Mouse (Mus musculus) heart, embryonic 14.5 days (tissue): ENCODE results near the gene Fam229b. TPM values are rescaled to one million over a fixed set of nuclear protein-coding genes. Genes with fewer than 3 reads are reported as not detected.

Source experiments
- ATAC-seq: fragments of 200-750 bp; cut with Nextera tagmentation; 2 replicates; pipeline ENCODE4 v1.8.0; 2017; ENCODE audit warnings: low read depth, moderate TSS enrichment; ENCODE audit not compliant: insufficient number of reproducible peaks, insufficient read depth, low FRiP score
- H3K27ac ChIP-seq, 2 experiments: fragments of 200-500 bp in 1 of 2; fragments of 300-500 bp in 1 of 2; sonication (generic) in 1 of 2; replicated peaks in 1 of 2; 2 replicates each; pipeline ENCODE4 v1.5.1; 2012 to 2014; ENCODE audit warnings: low read depth in 2 of 2, low read length in 2 of 2, control low read depth in 1 of 2, mild to moderate bottlenecking in 1 of 2, mixed read lengths in 1 of 2; ENCODE audit not compliant: control insufficient read depth in 1 of 2, insufficient read depth in 1 of 2
- H3K27me3 ChIP-seq: fragments of 300-500 bp; sonication (generic); 2 replicates; pipeline ENCODE4 v1.6.1; 2014; ENCODE audit warnings: mild to moderate bottlenecking, low read length, control low read depth; ENCODE audit not compliant: control insufficient read depth, insufficient read depth
- H3K36me3 ChIP-seq: fragments of 300-500 bp; sonication (generic); 2 replicates; pipeline ENCODE4 v1.6.1; 2014; ENCODE audit warnings: mild to moderate bottlenecking, control low read depth, low read length, mixed read lengths; ENCODE audit not compliant: control insufficient read depth, insufficient read depth
- H3K4me1 ChIP-seq, 2 experiments: fragments of 200-500 bp in 1 of 2; fragments of 300-500 bp in 1 of 2; sonication (generic) in 1 of 2; 2 replicates each; pipeline ENCODE4 v1.6.1; 2012 to 2014; ENCODE audit warnings: low read length in 2 of 2, control low read depth in 1 of 2, mixed read lengths in 1 of 2; ENCODE audit not compliant: control insufficient read depth in 2 of 2, insufficient read depth in 2 of 2
- H3K4me2 ChIP-seq: fragments of 300-500 bp; sonication (generic); 2 replicates; pipeline ENCODE4 v1.6.1; 2014; ENCODE audit warnings: mild to moderate bottlenecking, low read length
- H3K4me3 ChIP-seq, 2 experiments: fragments of 200-500 bp in 1 of 2; fragments of 300-500 bp in 1 of 2; sonication (generic) in 1 of 2; 2 replicates each; pipeline ENCODE4 v1.5.1; 2012 to 2014; ENCODE audit warnings: low read length in 2 of 2, mild to moderate bottlenecking in 2 of 2, control low read depth in 1 of 2, low read depth in 1 of 2, moderate library complexity in 1 of 2; ENCODE audit not compliant: control insufficient read depth in 1 of 2, insufficient read depth in 1 of 2
- H3K9ac ChIP-seq: fragments of 300-500 bp; sonication (generic); 2 replicates; pipeline ENCODE4 v1.6.1; 2014; ENCODE audit warnings: mild to moderate bottlenecking, low read length
- H3K9me3 ChIP-seq: fragments of 300-500 bp; sonication (generic); 2 replicates; pipeline ENCODE4 v1.6.1; 2016; ENCODE audit warnings: low read length, control low read depth; ENCODE audit not compliant: control insufficient read depth
- WGBS: fragments of 180-500 bp; shearing (Covaris S2); extraction: QIAGEN DNeasy Blood & Tissue Kit; methylation state at CpG from one replicate; pipeline ENCODE4 v1.1.7; 2014; 5-methylcytosine and 5-hydroxymethylcytosine counted together
- polyA plus RNA-seq: library from polyadenylated mRNA; unstranded; fragments of >200 nt; fragmentation: Nextera tagmentation; extraction: Ambion mirVana; gene quantifications from 2 replicates; pipeline ENCODE4 v1.2.1, GENCODE M21; 2014

Fam229b gene
- polyA plus RNA-seq, 1 experiment from 2014 or later, result 13.0 TPM

DNA sequence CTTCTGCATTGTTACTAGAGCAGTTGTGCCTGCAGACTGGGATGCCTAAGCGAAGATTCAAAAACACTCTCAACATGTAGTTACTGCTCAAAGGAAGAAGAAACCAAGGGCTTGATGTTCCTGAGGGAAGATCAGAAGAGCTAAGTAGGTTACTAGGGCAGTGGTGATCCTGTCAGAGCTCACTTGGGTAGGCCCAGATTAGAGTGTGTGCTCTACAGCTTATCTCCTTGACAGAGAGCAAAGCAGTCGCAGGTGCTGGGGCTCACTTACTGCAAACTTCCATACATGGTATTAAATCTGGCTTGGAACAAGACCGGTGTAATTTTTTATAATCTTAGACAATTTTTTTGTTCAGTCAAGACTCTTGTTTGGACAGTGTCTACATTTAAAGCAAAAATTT lies 4.1 kb upstream of the Fam229b start:
- WGBS, result 59% methylated on average over 3 of the region's 3 CpGs
- no peak for ATAC-seq

DNA sequence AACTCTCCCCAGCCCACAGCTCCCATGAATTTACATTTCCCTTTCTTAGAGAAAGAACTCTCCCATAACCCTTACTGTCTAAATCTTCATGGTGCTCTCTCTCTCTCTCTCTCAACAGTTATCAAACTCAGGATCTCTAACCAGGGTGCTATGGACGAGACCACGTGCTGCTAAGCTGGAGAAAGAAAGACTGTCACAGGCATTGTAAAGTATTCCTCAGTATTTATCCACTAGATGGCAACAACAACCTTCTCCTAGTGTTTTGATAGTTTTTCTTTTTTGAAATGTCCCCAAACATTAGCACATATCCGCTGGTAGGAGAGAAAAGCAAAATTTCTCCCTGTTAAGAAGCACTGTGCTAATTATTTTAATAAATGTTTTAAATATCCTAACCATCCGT lies 12.3 kb downstream of the Fam229b start:
- no peak for ATAC-seq

More for the DNA sequence above, 4.1 kb upstream of the Fam229b start:
- H3K27me3 ChIP-seq, result no peaks in the 10 kb centered on the region
- H3K4me2 ChIP-seq, result no peak overlapping the region
- peaks cover 46% of the 10 kb centered on the region for H3K36me3 ChIP-seq
- H3K27ac ChIP-seq, result no peak overlapping the region
- H3K4me3 ChIP-seq, result no peak overlapping the region
- H3K9me3 ChIP-seq, result no peaks in the 10 kb centered on the region
- no peak overlapping the region for H3K9ac ChIP-seq
- peaks cover 0 to 5% of the 10 kb centered on the region in 2 experiments; a peak in 1 of 4 replicates for H3K4me1 ChIP-seq

GRCm38 (mm10) chr10:39109489-39109874 lies 24.2 kb downstream of the Fam229b start:
- Histone ChIP-seq H3K4me3 (no peak overlapping the region), H3K27ac (no peak overlapping the region), H3K4me1 (no peaks in the 10 kb centered on the region), H3K36me3 (peaks cover 73% of the 10 kb centered on the region), H3K9ac (no peak overlapping the region), H3K9me3 (no peaks in the 10 kb centered on the region), H3K4me2 (no peak overlapping the region), H3K27me3 (no peaks in the 10 kb centered on the region)
- 73% methylated on average over 4 of the region's 4 CpGs for WGBS
- no peak for ATAC-seq

More for the DNA sequence above, 12.3 kb downstream of the Fam229b start:
- H3K9ac ChIP-seq, result no peak overlapping the region
- H3K4me3 ChIP-seq, result no peak overlapping the region
- H3K4me1 ChIP-seq, result no peaks in the 10 kb centered on the region
- H3K27ac ChIP-seq, result no peak overlapping the region
- H3K36me3 ChIP-seq, result no peaks in the 10 kb centered on the region
- WGBS, result 23% methylated on average over 4 of the region's 4 CpGs
- no peaks in the 10 kb centered on the region for H3K27me3 ChIP-seq
- no peak overlapping the region for H3K4me2 ChIP-seq
- H3K9me3 ChIP-seq, result no peaks in the 10 kb centered on the region

DNA sequence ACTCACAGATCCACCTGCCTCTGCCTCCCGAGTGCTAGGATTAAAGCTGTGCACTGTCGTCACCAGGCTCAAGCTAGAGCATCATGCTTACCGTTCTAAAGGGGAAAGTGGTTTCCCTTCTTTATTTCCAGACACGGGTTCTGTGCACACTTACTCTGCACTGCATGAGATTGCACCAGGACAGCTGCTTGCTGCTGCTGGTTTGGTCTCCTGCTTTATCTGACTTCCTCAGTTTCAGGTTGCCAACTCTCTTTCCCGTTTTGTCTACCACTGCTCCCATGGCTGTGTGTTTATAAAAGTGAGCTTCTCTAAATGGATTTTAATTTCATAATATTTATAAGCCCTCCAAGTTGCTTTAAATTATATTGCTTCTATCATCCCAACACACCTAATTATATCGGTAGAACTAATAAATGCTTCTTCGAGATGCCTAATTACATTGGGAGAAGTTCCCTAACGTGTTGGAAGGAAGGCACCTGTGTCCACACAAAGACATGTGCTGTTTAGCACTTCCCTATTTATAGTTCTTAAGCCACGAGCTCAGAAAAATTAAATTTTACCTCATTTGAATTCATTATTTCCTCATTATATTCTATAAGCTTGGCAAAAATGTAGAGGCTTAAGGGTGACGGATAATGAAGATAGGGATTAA lies 24.8 kb downstream of the Fam229b start:
- Histone ChIP-seq H3K27ac (no peak overlapping the region), H3K4me2 (no peak overlapping the region), H3K36me3 (peaks cover 75% of the 10 kb centered on the region), H3K9me3 (no peaks in the 10 kb centered on the region), H3K4me3 (no peak overlapping the region), H3K27me3 (no peaks in the 10 kb centered on the region), H3K4me1 (no peaks in the 10 kb centered on the region), H3K9ac (no peak overlapping the region)
- no peak for ATAC-seq
- WGBS, result 71% methylated on average over 10 of the region's 10 CpGs

- Histone ChIP-seq H3K4me1 (no peaks in the 10 kb centered on the region), H3K4me2 (no peak overlapping the region), H3K4me3 (no peak overlapping the region), H3K27me3 (no peaks in the 10 kb centered on the region), H3K36me3 (peaks cover 95% of the 10 kb centered on the region), H3K9ac (no peak overlapping the region), H3K9me3 (no peaks in the 10 kb centered on the region), H3K27ac (no peak overlapping the region)
- WGBS, result 49% methylated on average over 4 of the region's 4 CpGs
- no peak for ATAC-seq
Observed at GRCm38 (mm10) chr10:39106935-39107334, 26.8 kb downstream of the Fam229b start.

- H3K4me3 ChIP-seq, result no peak overlapping the region
- no peaks in the 10 kb centered on the region for H3K4me1 ChIP-seq
- no peak overlapping the region for H3K27ac ChIP-seq
- ATAC-seq, result no peak
- H3K4me2 ChIP-seq, result no peak overlapping the region
- 72% methylated on average over 3 of the region's 3 CpGs for WGBS
- peaks cover 94% of the 10 kb centered on the region for H3K36me3 ChIP-seq
- no peaks in the 10 kb centered on the region for H3K9me3 ChIP-seq
- no peaks in the 10 kb centered on the region for H3K27me3 ChIP-seq
- no peak overlapping the region for H3K9ac ChIP-seq
Observed at GRCm38 (mm10) chr10:39106413-39106812, 27.3 kb downstream of the Fam229b start.

DNA sequence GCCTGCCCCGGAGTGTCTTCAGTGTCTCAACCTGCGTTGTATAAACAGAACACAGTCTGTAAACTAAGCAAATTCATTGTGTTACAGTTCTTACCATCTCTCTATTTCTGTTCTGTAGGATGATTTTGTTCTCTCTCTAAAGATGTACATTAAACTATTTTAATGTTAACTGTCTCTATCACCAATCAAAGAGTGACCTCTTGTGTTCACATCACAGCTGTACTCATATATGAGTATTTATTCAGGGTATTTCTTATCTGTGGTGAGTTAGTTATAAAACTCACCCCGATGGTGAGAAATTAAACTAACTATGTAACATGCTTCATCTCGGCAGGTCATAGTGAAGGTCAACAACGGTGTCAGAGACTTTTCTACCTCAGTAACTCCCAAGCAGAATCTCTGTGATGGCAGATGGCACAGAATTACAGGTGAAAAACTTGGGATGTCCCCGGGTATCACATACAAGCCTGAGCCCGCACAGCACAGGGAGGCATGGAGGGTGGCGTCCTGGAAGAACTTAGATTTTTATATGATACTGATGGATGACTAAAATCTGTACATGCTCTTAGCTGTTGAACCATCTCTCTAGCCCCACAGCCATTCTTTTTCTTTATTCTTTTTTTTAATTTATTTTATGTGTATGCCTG lies 28.8 kb downstream of the Fam229b start:
- WGBS, result 95% methylated on average over 8 of the region's 8 CpGs
- Histone ChIP-seq H3K36me3 (peaks cover 83% of the 10 kb centered on the region), H3K4me1 (no peaks in the 10 kb centered on the region), H3K27me3 (no peaks in the 10 kb centered on the region), H3K9me3 (no peaks in the 10 kb centered on the region), H3K9ac (no peak overlapping the region), H3K4me2 (no peak overlapping the region), H3K4me3 (no peak overlapping the region), H3K27ac (no peak overlapping the region)
- no peak for ATAC-seq

- Histone ChIP-seq H3K36me3 (peaks cover 79% of the 10 kb centered on the region), H3K9me3 (no peaks in the 10 kb centered on the region), H3K27ac (no peak overlapping the region), H3K27me3 (no peaks in the 10 kb centered on the region), H3K4me1 (no peaks in the 10 kb centered on the region), H3K9ac (no peak overlapping the region), H3K4me2 (no peak overlapping the region), H3K4me3 (no peak overlapping the region)
- WGBS, result 95% methylated on average over 10 of the region's 10 CpGs
- ATAC-seq, result no peak
Observed at GRCm38 (mm10) chr10:39098746-39099145, 35.0 kb downstream of the Fam229b start.
